Mouse (Mus musculus) adrenal gland, adult 10 weeks (tissue): ENCODE data around the gene Polr2a. TPM values are rescaled to one million over a fixed set of nuclear protein-coding genes. Genes with fewer than 3 reads are reported as not detected.

ENCODE experiments used
- polyA plus RNA-seq: library from polyadenylated mRNA; stranded (reverse); fragments of 350-450 nt; fragmentation: Illumina TruSeq; extraction: RNeasy Lipid Tissue Mini Kit (QIAGEN cat#74804); gene quantifications from one replicate; pipeline ENCODE4 v1.2.3, GENCODE M21; 2014; ENCODE audit warnings: low read depth, low replicate concordance

Polr2a gene
- 37.7 TPM for polyA plus RNA-seq

GRCm38 (mm10) chr11:69758478-69758970 is at the start of gene Polr2a:
Gene Polr2a, minus strand, starts transcription at chr11:69758637.

GRCm38 (mm10) chr11:69804972-69805909 is 46.8 kb upstream of the Polr2a start, which contains the start of gene Tmem102:
Gene Tmem102, minus strand, starts transcription at chr11:69805624.

GRCm38 (mm10) chr11:69801379-69801977 is 43.0 kb upstream of the Polr2a start, which contains the start of gene Fgf11:
Gene Fgf11, minus strand, starts transcription at chr11:69801857.

GRCm38 (mm10) chr11:69795168-69795982 is 36.9 kb upstream of the Polr2a start, which contains the start of gene Chrnb1:
Gene Chrnb1, minus strand, starts transcription at chr11:69795943.

GRCm38 (mm10) chr11:69765221-69766125 is 7.0 kb upstream of the Polr2a start, which contains the start of gene Zbtb4:
Gene Zbtb4, plus strand, starts transcription at chr11:69765912.

GRCm38 (mm10) chr11:69761868-69762267 is 3.4 kb upstream of the Polr2a start, which contains the start of gene Slc35g3:
Gene Slc35g3, minus strand, starts transcription at chr11:69761968.

GRCm38 (mm10) chr11:69695361-69696181 is 62.9 kb downstream of the Polr2a start, which contains the start of the genes Tnfsf12 and Tnfsfm13:
Gene Tnfsf12, minus strand, starts transcription at chr11:69695849.
Gene Tnfsfm13, minus strand, starts transcription at chr11:69696098.

GRCm38 (mm10) chr11:69685526-69686148 is 72.8 kb downstream of the Polr2a start, which contains the start of gene Tnfsf13:
Gene Tnfsf13, minus strand, starts transcription at chr11:69685784.

Other genes starting within 250 kb of the Polr2a start
- not detected for gene Dnah2, start 209.5 kb downstream of the Polr2a start, polyA plus RNA-seq
- gene Efnb3, start 198.4 kb downstream of the Polr2a start, polyA plus RNA-seq = 0.29 TPM
- 1.6 TPM for gene Wrap53, start 178.4 kb downstream of the Polr2a start, polyA plus RNA-seq
- gene Trp53, start 178.3 kb downstream of the Polr2a start, polyA plus RNA-seq = 8.5 TPM
- 31.6 TPM for gene Atp1b2, start 152.7 kb downstream of the Polr2a start, polyA plus RNA-seq
- not detected for gene Shbg, start 140.7 kb downstream of the Polr2a start, polyA plus RNA-seq
- gene Sat2, start 136.6 kb downstream of the Polr2a start, polyA plus RNA-seq = 2.8 TPM
- 14.5 TPM for gene Fxr2, start 125.6 kb downstream of the Polr2a start, polyA plus RNA-seq
- not detected for gene Sox15, start 103.3 kb downstream of the Polr2a start, polyA plus RNA-seq
- 23.0 TPM for gene Mpdu1, start 96.0 kb downstream of the Polr2a start, polyA plus RNA-seq
- 4.0 TPM for gene Cd68, start 92.5 kb downstream of the Polr2a start, polyA plus RNA-seq
- gene Eif4a1, start 86.2 kb downstream of the Polr2a start, polyA plus RNA-seq = 617 TPM
- gene Senp3, start 76.6 kb downstream of the Polr2a start, polyA plus RNA-seq = 56.8 TPM
- gene Tnfsf13, start 72.9 kb downstream of the Polr2a start, polyA plus RNA-seq = 8.3 TPM
- 2.2 TPM for gene Tnfsf12, start 62.8 kb downstream of the Polr2a start, polyA plus RNA-seq
- 1.6 TPM for gene Tnfsfm13, start 62.5 kb downstream of the Polr2a start, polyA plus RNA-seq
- not detected for gene Slc35g3, start 3.3 kb upstream of the Polr2a start, polyA plus RNA-seq
- 35.4 TPM for gene Zbtb4, start 7.3 kb upstream of the Polr2a start, polyA plus RNA-seq
- 1.3 TPM for gene Chrnb1, start 37.3 kb upstream of the Polr2a start, polyA plus RNA-seq
- 5.0 TPM for gene Fgf11, start 43.2 kb upstream of the Polr2a start, polyA plus RNA-seq
- not detected for gene Tmem102, start 47.0 kb upstream of the Polr2a start, polyA plus RNA-seq
- not detected for gene Gm39566, start 56.7 kb upstream of the Polr2a start, polyA plus RNA-seq
- not detected for gene Spem2, start 59.8 kb upstream of the Polr2a start, polyA plus RNA-seq
- gene Spem1, start 63.5 kb upstream of the Polr2a start, polyA plus RNA-seq = not detected
- 1.5 TPM for gene Nlgn2, start 79.1 kb upstream of the Polr2a start, polyA plus RNA-seq
- gene Tmem256, start 79.9 kb upstream of the Polr2a start, polyA plus RNA-seq = 24.3 TPM
- 1.6 TPM for gene Plscr3, start 87.7 kb upstream of the Polr2a start, polyA plus RNA-seq
- gene Tnk1, start 100.1 kb upstream of the Polr2a start, polyA plus RNA-seq = not detected
- gene Tmem95, start 119.4 kb upstream of the Polr2a start, polyA plus RNA-seq = not detected
- 2.4 TPM for gene Kctd11, start 122.8 kb upstream of the Polr2a start, polyA plus RNA-seq
- not detected for gene Acap1, start 136.9 kb upstream of the Polr2a start, polyA plus RNA-seq
- gene 2810408A11Rik, start 142.3 kb upstream of the Polr2a start, polyA plus RNA-seq = not detected
- 3.1 TPM for gene Neurl4, start 142.4 kb upstream of the Polr2a start, polyA plus RNA-seq
- gene Gps2, start 155.3 kb upstream of the Polr2a start, polyA plus RNA-seq = 22.9 TPM
- gene Eif5a, start 163.3 kb upstream of the Polr2a start, polyA plus RNA-seq = 242 TPM
- 1.4 TPM for gene Ybx2, start 177.2 kb upstream of the Polr2a start, polyA plus RNA-seq
- gene Slc2a4, start 189.6 kb upstream of the Polr2a start, polyA plus RNA-seq = 2.4 TPM
- gene Cldn7, start 206.1 kb upstream of the Polr2a start, polyA plus RNA-seq = not detected
- gene Ctdnep1, start 222.5 kb upstream of the Polr2a start, polyA plus RNA-seq = 46.8 TPM
- 17.4 TPM for gene Elp5, start 223.9 kb upstream of the Polr2a start, polyA plus RNA-seq
- 525 TPM for gene Gabarap, start 232.5 kb upstream of the Polr2a start, polyA plus RNA-seq
- gene Phf23, start 237.1 kb upstream of the Polr2a start, polyA plus RNA-seq = 20.2 TPM
- gene Dvl2, start 242.0 kb upstream of the Polr2a start, polyA plus RNA-seq = 0.76 TPM